Mouse (Mus musculus) v-Abl transformed pro-B cells (cell line): Measurements from ENCODE around the gene Dpagt1.
"Not testable (repeated sequence)": the region's sequence is repeated elsewhere in the genome, so short reads cannot be mapped to it uniquely, and the experiment has no call there.

Experiments
- in situ Hi-C, 2 experiments: fragments of 400-800 bp; cut with MboI; formaldehyde crosslinking; loops; one replicate each; pipeline ENCODE4 v1.15.1; 2025; ENCODE audit not compliant: unreplicated experiment in 2 of 2

The Dpagt1 gene

DNA sequence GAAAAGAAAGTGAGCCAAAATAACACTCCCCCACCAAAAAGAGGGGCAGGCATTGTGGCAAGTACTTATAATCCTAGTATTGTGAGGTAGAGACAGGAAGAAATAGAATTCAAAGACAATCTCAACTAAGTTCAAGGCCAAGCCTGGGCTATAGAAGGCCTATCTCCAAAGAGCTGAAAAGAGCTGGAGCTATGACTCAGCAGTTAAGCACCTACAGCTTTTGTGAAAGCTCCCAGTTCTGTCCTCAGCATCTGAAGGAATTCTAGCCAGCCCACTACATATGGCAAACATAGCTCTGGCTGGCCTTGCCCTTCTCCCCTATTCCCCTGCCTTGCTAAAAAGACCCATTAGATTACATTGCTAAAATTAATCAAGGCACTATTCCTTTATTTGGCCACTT is 47.6 kb downstream of the Dpagt1 start:
- in situ Hi-C loops, result no loop called here

DNA sequence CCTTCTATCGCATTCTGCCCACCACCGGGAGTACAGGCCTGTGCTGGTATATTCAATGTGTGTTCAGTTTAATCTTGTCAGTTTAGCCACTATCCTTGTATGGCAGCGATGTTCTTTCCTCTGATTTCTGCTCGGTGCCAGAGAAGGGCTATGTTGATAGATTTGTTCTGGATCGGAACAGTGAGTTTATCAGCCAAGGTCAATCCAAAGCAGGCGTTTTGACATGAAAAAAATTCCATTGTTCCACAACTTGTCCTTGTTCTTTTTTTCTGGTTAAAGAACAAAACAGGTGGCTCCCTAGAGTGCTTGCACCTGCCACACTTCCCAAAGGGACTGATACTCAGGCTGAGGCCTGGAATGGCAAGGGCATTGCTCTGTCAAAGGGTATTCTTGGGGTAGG is 50.3 kb downstream of the Dpagt1 start:
- in situ Hi-C loops, result no loop called here

DNA sequence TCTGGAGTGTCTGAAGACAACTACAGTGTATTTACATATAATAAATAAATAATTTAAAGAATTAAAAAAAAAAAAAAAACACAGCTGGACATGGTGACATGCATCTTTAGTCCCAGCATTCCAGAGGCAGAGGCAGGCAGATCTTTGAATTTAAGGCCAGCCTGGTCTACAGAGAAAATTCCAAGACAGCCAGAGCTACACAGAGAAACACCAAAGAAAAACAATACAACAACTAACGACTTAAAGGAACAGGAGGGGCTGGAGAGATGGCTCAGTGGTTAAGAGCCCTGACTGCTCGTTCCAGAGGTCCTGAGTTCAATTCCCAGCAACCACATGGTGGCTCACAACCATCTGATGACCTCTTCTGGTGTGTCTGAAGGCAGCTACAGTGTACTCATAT is 51.5 kb downstream of the Dpagt1 start:
- in situ Hi-C loops, result not testable (repeated sequence)

DNA sequence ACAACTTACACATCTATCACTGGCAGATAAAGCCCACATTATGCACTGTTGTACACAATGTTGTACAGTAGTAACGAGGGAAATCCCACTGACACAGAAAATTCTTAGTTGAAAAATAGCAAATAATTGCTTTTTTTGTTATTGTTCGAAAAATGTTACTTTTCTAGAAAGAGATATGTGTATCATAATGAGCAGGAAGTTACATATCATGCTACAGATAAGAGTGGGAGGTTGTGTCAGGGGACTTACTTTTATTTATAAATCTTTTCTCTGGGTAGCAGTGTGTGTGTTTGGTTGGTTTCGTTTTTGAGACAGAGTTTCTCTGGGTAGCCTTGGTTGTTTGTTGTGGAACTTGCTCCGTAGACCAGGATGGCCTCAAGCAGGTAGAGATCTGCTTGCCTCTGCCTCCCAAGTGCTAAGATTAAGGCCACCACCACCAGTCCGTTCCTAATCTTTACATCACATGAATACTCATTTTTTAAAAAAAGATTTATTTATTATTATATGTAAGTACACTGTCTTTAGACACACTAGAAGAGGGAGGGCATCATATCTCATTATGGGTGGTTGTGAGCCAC is 52.4 kb downstream of the Dpagt1 start:
- in situ Hi-C loops, result no loop called here

DNA sequence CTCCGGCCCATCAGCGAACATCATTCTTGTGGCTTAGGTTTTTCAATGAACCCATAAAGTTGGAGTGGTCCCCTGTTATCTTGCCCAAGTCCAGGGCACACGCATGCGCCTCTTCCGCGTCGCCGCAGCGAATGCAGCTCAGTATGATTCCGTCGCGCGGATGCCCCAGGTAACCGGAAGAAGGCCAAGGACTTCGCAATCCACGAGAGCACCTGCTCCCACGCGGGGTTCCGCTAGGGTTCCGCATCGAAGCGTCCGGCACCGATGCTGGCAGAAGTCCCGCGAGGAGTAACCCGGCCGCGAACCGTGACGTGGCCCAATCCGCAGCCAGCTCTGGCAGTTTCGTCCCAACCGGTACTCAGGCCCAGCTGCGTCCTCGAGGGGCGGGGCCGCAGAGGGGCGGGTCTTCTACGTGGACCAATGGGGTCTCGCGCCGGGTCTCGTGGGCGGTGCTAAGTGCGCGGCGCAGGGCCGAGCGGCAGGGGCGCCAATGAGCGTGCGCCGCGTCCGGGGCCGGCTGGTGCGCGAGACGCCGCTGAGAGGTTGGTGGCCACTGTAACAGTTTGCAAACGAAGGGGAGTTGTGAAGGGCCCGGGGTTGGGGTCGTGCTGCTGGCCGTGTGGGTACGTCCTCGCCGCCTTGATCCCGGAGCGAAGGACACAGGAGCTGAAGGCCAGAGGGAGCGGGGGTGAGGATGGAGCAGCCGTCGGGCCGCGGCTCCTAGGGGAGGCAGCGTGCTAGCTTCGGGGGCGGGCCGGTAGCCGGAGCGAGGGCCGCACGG is 53.4 kb downstream of the Dpagt1 start, which contains the start of gene Hyou1:
Gene Hyou1 (plus strand): TSS at position 437 of the 781 bp plus-strand sequence.
- in situ Hi-C loops, result no loop called here

DNA sequence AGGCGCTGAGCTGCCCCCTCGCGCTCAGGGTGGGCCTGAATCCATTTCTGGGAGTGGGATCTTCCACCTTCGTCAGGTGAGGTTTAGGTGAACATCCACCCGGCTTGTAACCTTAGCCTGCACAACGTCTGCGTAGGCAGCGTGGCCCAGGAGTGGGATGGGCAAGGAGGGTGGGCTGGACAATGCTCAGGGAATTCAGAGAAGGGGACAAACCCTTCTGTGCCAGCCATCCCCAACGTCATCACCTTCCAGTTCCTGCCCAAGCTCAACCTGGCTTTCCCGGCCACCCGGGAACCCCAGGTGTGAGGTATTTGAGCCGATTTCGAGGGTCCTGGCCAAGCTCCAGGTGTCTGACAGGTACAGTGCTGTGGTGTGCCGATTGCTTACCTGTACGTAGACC is 54.0 kb downstream of the Dpagt1 start:
- in situ Hi-C loops, result no loop called here
